In the genomic region with DNA sequence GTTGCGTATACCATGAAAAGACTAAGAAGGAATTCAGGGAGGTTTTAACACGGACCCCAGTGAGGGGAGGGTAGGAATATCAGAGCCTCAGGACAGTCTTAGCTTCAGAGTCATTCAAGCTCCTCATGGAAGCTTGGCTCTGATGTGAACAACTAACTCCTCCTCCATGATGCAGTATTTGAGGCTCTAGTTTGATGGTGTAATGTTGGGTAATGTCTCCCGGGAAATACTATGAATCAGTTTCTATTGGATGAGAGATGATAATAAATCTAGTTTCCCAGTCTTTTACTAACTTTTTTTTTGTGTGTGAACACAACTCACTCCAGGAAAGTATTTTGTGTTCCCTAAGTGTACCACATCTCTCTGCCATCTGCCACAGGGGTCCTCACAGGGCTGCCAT, we compare ENCODE assay signal across 21 mouse cellular contexts.
"Had no signal": no experiment of that assay in that cellular context is flagged by ENCODE, and none has a peak within 500 bp of the region (broad histone marks: within the 10 kb centered on the region; RNA-seq: fewer than 3 reads in every experiment).

No protein-coding gene starts in this region.

- H3K4me1 ChIP-seq: lung, embryonic 15.5 days; megakaryocyte, embryonic 14.5 days; midbrain, embryonic 13.5 days; midbrain, embryonic 15.5 days; neural tube, embryonic 13.5 days; neural tube, embryonic 15.5 days had no signal

- DNase-seq: liver, postnatal 0 days; lung, adult 2 months; lung, postnatal 14 days; lung, postnatal 36 days; retina, postnatal 1 day; right cerebral cortex, adult 18-20 months; right cerebral cortex, postnatal 25 days; right cerebral cortex, postnatal 4 days; spleen, adult 18-20 months; thymus, adult 18-20 months; thymus, postnatal 25 days; thymus, postnatal 4 days had no signal

- H3K9me3 ChIP-seq: lung, embryonic 15.5 days; megakaryocyte, embryonic 14.5 days; midbrain, embryonic 13.5 days; midbrain, embryonic 15.5 days; neural tube, embryonic 13.5 days; neural tube, embryonic 15.5 days had no signal

- H3K27me3 ChIP-seq: lung, embryonic 15.5 days; midbrain, embryonic 13.5 days; midbrain, embryonic 15.5 days; neural tube, embryonic 13.5 days; neural tube, embryonic 15.5 days had no signal

- ATAC-seq: liver, postnatal 0 days; lung, postnatal 0 days; midbrain, embryonic 13.5 days; midbrain, embryonic 15.5 days had no signal

- H3K4me3 ChIP-seq: lung, embryonic 15.5 days; megakaryocyte, embryonic 14.5 days; midbrain, embryonic 13.5 days; midbrain, embryonic 15.5 days; neural tube, embryonic 13.5 days; neural tube, embryonic 15.5 days had no signal

- H3K4me2 ChIP-seq: lung, embryonic 15.5 days; midbrain, embryonic 11.5 days; midbrain, embryonic 13.5 days; midbrain, embryonic 15.5 days; neural tube, embryonic 13.5 days; neural tube, embryonic 15.5 days had no signal

- H3K36me3 ChIP-seq: lung, embryonic 15.5 days; midbrain, embryonic 13.5 days; midbrain, embryonic 15.5 days; neural tube, embryonic 13.5 days; neural tube, embryonic 15.5 days had no signal

- H3K9ac ChIP-seq: liver, postnatal 0 days; lung, embryonic 15.5 days; midbrain, embryonic 13.5 days; midbrain, embryonic 15.5 days; neural tube, embryonic 13.5 days; neural tube, embryonic 15.5 days had no signal

- H3K27ac ChIP-seq: lung, embryonic 15.5 days; macrophage; midbrain, embryonic 13.5 days; midbrain, embryonic 15.5 days; neural tube, embryonic 13.5 days; neural tube, embryonic 15.5 days had no signal
